In genomic region chr16:91533097-91534001, GRCm38 (mm10) we compare ENCODE assay signal across 10 mouse cellular contexts. TPM values are rescaled to one million over a fixed set of nuclear protein-coding genes. Genes with fewer than 3 reads are reported as not detected.
DNase-seq lines count a peak whose midpoint lies in the region; ATAC-seq and TF ChIP-seq lines count a peak whose summit lies in the region.
"Had no signal": no experiment of that assay in that cellular context is flagged by ENCODE, and none has a peak within 500 bp of the region (broad histone marks: within the 10 kb centered on the region; RNA-seq: fewer than 3 reads in every experiment).

No protein-coding gene starts in this region.

- no peak for TF ChIP-seq RAD21 in CH12.LX (IDR thresholded peaks at IDR 0.05; ENCODE audit: low read depth, low read length)

- no peak for DNase-seq in kidney, postnatal 4 days
- no peak for DNase-seq in CH12.LX (ENCODE audit: extremely low read depth)
- DNase-seq in stomach, postnatal 0 days (ENCODE audit: low spot score) = no peak
- no peak for DNase-seq in forebrain, embryonic 11.5 days (ENCODE audit: low spot score)
- DNase-seq: adrenal gland, postnatal 25 days; cerebellum, adult 18-20 months had no signal

- no peak for TF ChIP-seq POLR2A in CH12.LX (IDR thresholded peaks at IDR 0.05; ENCODE audit: low read depth, low read length)

- 0 out of 2 replicates have a peak overlapping the region, but pooled peaks have one; percentile 4 for H3K9ac ChIP-seq in kidney, embryonic 16.5 days (replicated peaks; ENCODE audit: low read length)
- H3K9ac ChIP-seq in CH12.LX (ENCODE audit: insufficient read depth, low read depth) = 0 out of 2 replicates have a peak overlapping the region, but pooled peaks have one; percentile 2
- peak overlapping the region; percentile 38 for H3K9ac ChIP-seq in heart, embryonic 16.5 days (ENCODE audit: low read length)
- H3K9ac ChIP-seq in stomach, postnatal 0 days (ENCODE audit: low read length) = no peak overlapping the region
- H3K9ac ChIP-seq in kidney, embryonic 14.5 days (ENCODE audit: low read depth, low read length) = no peak overlapping the region
- no peak overlapping the region for H3K9ac ChIP-seq in forebrain, embryonic 11.5 days (ENCODE audit: low read length)
- H3K9ac ChIP-seq: midbrain, embryonic 15.5 days had no signal

- no peak overlapping the region for H3K27ac ChIP-seq in kidney, embryonic 16.5 days (ENCODE audit: low read length)
- H3K27ac ChIP-seq in CH12.LX (ENCODE audit: insufficient read depth, low read depth) = no peak overlapping the region
- H3K27ac ChIP-seq in heart, embryonic 16.5 days (ENCODE audit: low read length) = peak overlapping the region; percentile 39
- H3K27ac ChIP-seq in stomach, postnatal 0 days (replicated peaks) = no peak overlapping the region
- H3K27ac ChIP-seq in kidney, embryonic 14.5 days (ENCODE audit: low read depth, low read length) = no peak overlapping the region
- no peak overlapping the region for H3K27ac ChIP-seq in forebrain, embryonic 11.5 days (ENCODE audit: low read depth, low read length)
- H3K27ac ChIP-seq: midbrain, embryonic 15.5 days had no signal

- no peaks in the 10 kb centered on the region for H3K27me3 ChIP-seq in kidney, embryonic 16.5 days (ENCODE audit: insufficient read depth, low read length)
- H3K27me3 ChIP-seq in CH12.LX (replicated peaks) = peaks cover 4% of the 10 kb centered on the region
- H3K27me3 ChIP-seq in heart, embryonic 16.5 days (ENCODE audit: control insufficient read depth, insufficient read depth, low read length) = no peaks in the 10 kb centered on the region
- H3K27me3 ChIP-seq in stomach, postnatal 0 days (ENCODE audit: control insufficient read depth, insufficient read depth, low read length) = no peaks in the 10 kb centered on the region
- no peaks in the 10 kb centered on the region for H3K27me3 ChIP-seq in kidney, embryonic 14.5 days (ENCODE audit: control insufficient read depth, insufficient read depth, low read length)
- no peaks in the 10 kb centered on the region for H3K27me3 ChIP-seq in forebrain, embryonic 11.5 days (ENCODE audit: control insufficient read depth, insufficient read depth, low read length)
- H3K27me3 ChIP-seq: midbrain, embryonic 15.5 days had no signal

- in situ Hi-C loops in CH12.LX (cut with MboI; ENCODE audit: low pct_ligation_motif_present, low pct_unique_long_range_greater_than_20kb, low sequenced_read_pairs) = no loop called here

- TF ChIP-seq CTCF in CH12.LX (conservative IDR thresholded peaks at IDR 0.05 in 1 of 2, IDR thresholded peaks at IDR 0.05 in 1 of 2; ENCODE audit: low read depth in 2 of 2, low read length in 2 of 2) = no peak
- TF ChIP-seq CTCF in stomach, postnatal 0 days (IDR thresholded peaks at IDR 0.05; ENCODE audit: low read depth) = peak; percentile 4; the same call in 1 of the 2 replicates

- no peak for ATAC-seq in kidney, embryonic 16.5 days (ENCODE audit: low FRiP score, low TSS enrichment)
- ATAC-seq in heart, embryonic 16.5 days (replicated peaks; ENCODE audit: extremely low read depth, insufficient read depth, low FRiP score) = no peak
- ATAC-seq in stomach, postnatal 0 days (ENCODE audit: low FRiP score, low TSS enrichment) = no peak
- ATAC-seq in kidney, embryonic 14.5 days (ENCODE audit: low FRiP score, low TSS enrichment) = no peak
- no peak for ATAC-seq in forebrain, embryonic 11.5 days (replicated peaks; ENCODE audit: low FRiP score)
- ATAC-seq: midbrain, embryonic 15.5 days had no signal

- WGBS in kidney, embryonic 16.5 days = 55% methylated on average over 23 of the region's 23 CpGs
- 34% methylated on average over 23 of the region's 23 CpGs for WGBS in heart, embryonic 16.5 days
- 59% methylated on average over 23 of the region's 23 CpGs for WGBS in stomach, postnatal 0 days
- 49% methylated on average over 23 of the region's 23 CpGs for WGBS in kidney, embryonic 14.5 days
- 84% methylated on average over 23 of the region's 23 CpGs for WGBS in forebrain, embryonic 11.5 days

- no peak overlapping the region for H3K4me3 ChIP-seq in kidney, embryonic 16.5 days (ENCODE audit: low read length)
- H3K4me3 ChIP-seq in CH12.LX (replicated peaks in 1 of 3; ENCODE audit: low read depth in 2 of 3, low read length in 2 of 3, poor library complexity in 1 of 3) = peak overlapping the region in 1 of 3 experiments; percentile 26
- no peak overlapping the region for H3K4me3 ChIP-seq in heart, embryonic 16.5 days (ENCODE audit: low read length)
- H3K4me3 ChIP-seq in stomach, postnatal 0 days (ENCODE audit: low read depth, low read length) = no peak overlapping the region
- no peak overlapping the region for H3K4me3 ChIP-seq in kidney, embryonic 14.5 days (ENCODE audit: low read length)
- no peak overlapping the region for H3K4me3 ChIP-seq in forebrain, embryonic 11.5 days (ENCODE audit: low read depth, low read length)
- H3K4me3 ChIP-seq: midbrain, embryonic 15.5 days had no signal

- no peaks in the 10 kb centered on the region for H3K79me2 ChIP-seq in CH12.LX (replicated peaks; ENCODE audit: control insufficient read depth, extremely low read depth, insufficient read depth, poor library complexity, severe bottlenecking)

- dilution Hi-C loops in CH12.LX (cut with MboI; ENCODE audit: extremely low pct_ligation_motif_present, extremely low pct_unique_long_range_greater_than_20kb, low sequenced_read_pairs) = no loop called here

- peaks cover 7% of the 10 kb centered on the region; the same call in 1 of the 2 replicates for H3K4me1 ChIP-seq in kidney, embryonic 16.5 days (ENCODE audit: insufficient read depth, low read length)
- peaks cover 20 to 25% of the 10 kb centered on the region in 2 experiments for H3K4me1 ChIP-seq in CH12.LX (ENCODE audit: control insufficient read depth in 1 of 2, insufficient read depth in 2 of 2)
- peaks cover 43% of the 10 kb centered on the region for H3K4me1 ChIP-seq in heart, embryonic 16.5 days (ENCODE audit: control insufficient read depth, insufficient read depth, low read length)
- H3K4me1 ChIP-seq in stomach, postnatal 0 days (replicated peaks; ENCODE audit: control insufficient read depth, insufficient read depth) = no peaks in the 10 kb centered on the region
- H3K4me1 ChIP-seq in kidney, embryonic 14.5 days (ENCODE audit: control insufficient read depth, insufficient read depth, low read length) = peaks cover 2% of the 10 kb centered on the region; the same call in 1 of the 2 replicates
- no peaks in the 10 kb centered on the region for H3K4me1 ChIP-seq in forebrain, embryonic 11.5 days (replicated peaks; ENCODE audit: control insufficient read depth, insufficient read depth, low read length)
- H3K4me1 ChIP-seq: midbrain, embryonic 15.5 days had no signal

- no peaks in the 10 kb centered on the region for H3K36me3 ChIP-seq in kidney, embryonic 16.5 days (ENCODE audit: insufficient read depth, low read length)
- H3K36me3 ChIP-seq in CH12.LX (replicated peaks in 1 of 2; ENCODE audit: control insufficient read depth in 1 of 2, insufficient read depth in 1 of 2, low read length in 1 of 2) = no peaks in the 10 kb centered on the region
- no peaks in the 10 kb centered on the region for H3K36me3 ChIP-seq in heart, embryonic 16.5 days (ENCODE audit: control insufficient read depth, insufficient read depth)
- no peaks in the 10 kb centered on the region for H3K36me3 ChIP-seq in stomach, postnatal 0 days (ENCODE audit: control insufficient read depth, insufficient read depth, low read length)
- H3K36me3 ChIP-seq in kidney, embryonic 14.5 days (ENCODE audit: control insufficient read depth, insufficient read depth, low read length) = no peaks in the 10 kb centered on the region
- H3K36me3 ChIP-seq in forebrain, embryonic 11.5 days (ENCODE audit: control insufficient read depth, insufficient read depth, low read length) = no peaks in the 10 kb centered on the region
- H3K36me3 ChIP-seq: midbrain, embryonic 15.5 days had no signal

- H3K4me2 ChIP-seq in kidney, embryonic 16.5 days (replicated peaks; ENCODE audit: low read depth, low read length) = no peak overlapping the region
- H3K4me2 ChIP-seq in CH12.LX (ENCODE audit: insufficient read depth, low read depth, poor library complexity, severe bottlenecking) = peak overlapping the region; percentile 22; the same call in 1 of the 2 replicates
- peak overlapping the region; percentile 33 for H3K4me2 ChIP-seq in heart, embryonic 16.5 days (ENCODE audit: low read depth, low read length)
- no peak overlapping the region for H3K4me2 ChIP-seq in stomach, postnatal 0 days (replicated peaks; ENCODE audit: low read depth)
- H3K4me2 ChIP-seq in kidney, embryonic 14.5 days (replicated peaks; ENCODE audit: low read depth, low read length) = no peak overlapping the region
- H3K4me2 ChIP-seq in forebrain, embryonic 11.5 days (ENCODE audit: low read depth, low read length, severe bottlenecking) = no peak overlapping the region
- H3K4me2 ChIP-seq: midbrain, embryonic 15.5 days had no signal

- H3K9me3 ChIP-seq in kidney, embryonic 16.5 days (ENCODE audit: low read length) = no peaks in the 10 kb centered on the region
- no peaks in the 10 kb centered on the region for H3K9me3 ChIP-seq in CH12.LX (replicated peaks; ENCODE audit: low read length)
- H3K9me3 ChIP-seq in heart, embryonic 16.5 days (replicated peaks; ENCODE audit: control insufficient read depth, low read length) = no peaks in the 10 kb centered on the region
- no peaks in the 10 kb centered on the region for H3K9me3 ChIP-seq in stomach, postnatal 0 days (ENCODE audit: control insufficient read depth, low read length)
- no peaks in the 10 kb centered on the region for H3K9me3 ChIP-seq in kidney, embryonic 14.5 days (ENCODE audit: control insufficient read depth, low read length)
- H3K9me3 ChIP-seq in forebrain, embryonic 11.5 days (ENCODE audit: control insufficient read depth, low read length) = no peaks in the 10 kb centered on the region
- H3K9me3 ChIP-seq: midbrain, embryonic 15.5 days had no signal

- no peak for TF ChIP-seq EP300 in CH12.LX (IDR thresholded peaks at IDR 0.05; ENCODE audit: low read length)
- TF ChIP-seq EP300 in stomach, postnatal 0 days (optimal IDR thresholded peaks at IDR 0.05) = no peak

RNA-seq across cellular contexts. Expression of gene Ifngr2, which starts 13.5 kb away (rescaled TPM):
- polyA plus RNA-seq in kidney, embryonic 16.5 days (2015; fragmentation: Nextera tagmentation; extraction: Ambion mirVana) = 52.1 and 52.7 TPM in 2 replicates
- total RNA-seq in CH12.LX (2012; rRNA removed) (26.3 and 36.1 TPM in 2 replicates), CH12.LX (2014; rRNA removed) (29.6 and 32.1 TPM in 2 replicates)
- polyA plus RNA-seq in CH12.LX (2012; ENCODE audit: insufficient read length, low read depth) = 38.8 and 39.2 TPM in 2 replicates
- 134 and 141 TPM in 2 replicates for polyA plus RNA-seq in heart, embryonic 16.5 days (2015; fragmentation: Nextera tagmentation; extraction: Ambion mirVana)
- polyA plus RNA-seq in stomach, postnatal 0 days (2015; fragmentation: Nextera tagmentation; extraction: Ambion mirVana) = 54.9 and 57.8 TPM in 2 replicates
- 36.0 and 45.7 TPM in 2 replicates for polyA plus RNA-seq in kidney, embryonic 14.5 days (2014; fragmentation: Nextera tagmentation; extraction: Ambion mirVana)
- polyA plus RNA-seq in forebrain, embryonic 11.5 days (2014; fragmentation: Nextera tagmentation; extraction: Ambion mirVana) = 28.8 and 31.6 TPM in 2 replicates

RNA-seq across cellular contexts. Expression of gene Ifnar1, which starts 48.3 kb away (rescaled TPM):
- 67.3 and 71.8 TPM in 2 replicates for polyA plus RNA-seq in kidney, embryonic 16.5 days (2015; fragmentation: Nextera tagmentation; extraction: Ambion mirVana)
- total RNA-seq in CH12.LX (2012; rRNA removed) (32.1 and 32.8 TPM in 2 replicates), CH12.LX (2014; rRNA removed) (34.9 and 40.3 TPM in 2 replicates)
- 40.1 and 49.4 TPM in 2 replicates for polyA plus RNA-seq in CH12.LX (2012; ENCODE audit: insufficient read length, low read depth)
- 40.9 and 41.1 TPM in 2 replicates for polyA plus RNA-seq in heart, embryonic 16.5 days (2015; fragmentation: Nextera tagmentation; extraction: Ambion mirVana)
- polyA plus RNA-seq in stomach, postnatal 0 days (2015; fragmentation: Nextera tagmentation; extraction: Ambion mirVana) = 18.3 and 19.2 TPM in 2 replicates
- 37.8 and 69.6 TPM in 2 replicates for polyA plus RNA-seq in kidney, embryonic 14.5 days (2014; fragmentation: Nextera tagmentation; extraction: Ambion mirVana)
- polyA plus RNA-seq in forebrain, embryonic 11.5 days (2014; fragmentation: Nextera tagmentation; extraction: Ambion mirVana) = 51.4 and 53.1 TPM in 2 replicates

Comparison
In these comparisons a context has a peak if more than half of its experiments do, and no peak if none do; other contexts are left out.
1. H3K9ac ChIP-seq: peak in kidney, embryonic 16.5 days (single experiment), CH12.LX (single experiment) and heart, embryonic 16.5 days (single experiment); none in stomach, postnatal 0 days (single experiment), kidney, embryonic 14.5 days (single experiment) and forebrain, embryonic 11.5 days (single experiment).
2. H3K4me2 ChIP-seq: peak in CH12.LX (single experiment) and heart, embryonic 16.5 days (single experiment); none in kidney, embryonic 16.5 days (single experiment), stomach, postnatal 0 days (single experiment), kidney, embryonic 14.5 days (single experiment) and forebrain, embryonic 11.5 days (single experiment).